Mouse (Mus musculus) erythroblast, embryonic 14.5 days (primary cell): Measurements from ENCODE around the gene Mrpl19.

Experiments used
- GATA1 ChIP-seq: IDR thresholded peaks from 2 replicates; pipeline ENCODE4 v1.6.1; 2012; ENCODE audit warnings: low read length, inconsistent platforms, mixed read lengths
- TAL1 ChIP-seq: IDR thresholded peaks from 3 replicates; pipeline ENCODE4 v1.6.1; 2012; ENCODE audit warnings: low read length, inconsistent platforms, mixed read lengths

- TF ChIP-seq TAL1 (no peak), GATA1 (no peak)
These were observed 10.3 kb upstream of the Mrpl19 start for GRCm38 (mm10) chr6:81975971-81976621.
